Mouse (Mus musculus): Measurements from ENCODE around the gene Cebpz. TPM values are rescaled to one million over a fixed set of nuclear protein-coding genes. Genes with fewer than 3 reads are reported as not detected.

Gene Cebpz
- polyA plus RNA-seq, 2 experiments, result 24.3 to 59.5 TPM

DNA sequence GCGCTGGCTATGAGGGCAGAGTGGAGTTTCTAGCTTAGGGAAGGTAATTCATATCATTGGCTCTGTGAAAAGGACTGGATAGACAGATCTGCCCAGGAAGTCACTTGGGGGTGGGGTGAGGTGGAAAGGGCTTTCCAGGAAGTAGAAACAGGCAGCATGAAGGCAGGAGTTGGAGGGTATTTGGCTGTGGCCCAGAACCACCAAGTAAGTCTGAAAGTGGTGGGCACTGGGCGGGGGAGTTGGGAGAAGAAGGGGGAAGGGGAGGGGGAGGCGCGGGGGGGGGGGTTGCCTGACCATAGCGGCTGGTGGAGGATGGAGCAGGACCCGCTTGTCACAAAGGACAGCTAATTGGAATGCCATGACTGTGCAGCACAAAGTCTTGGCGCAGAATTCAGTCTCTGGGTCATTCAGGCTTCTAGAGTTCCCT, 55.0 kb downstream of the Cebpz start:
- no peaks in the 10 kb centered on the region for H3K27me3 ChIP-seq (ENCODE audit: control insufficient read depth, insufficient read depth, low read length)
- DNase-seq (ENCODE audit: low spot score) (peak; percentile 34), ATAC-seq (ENCODE audit: low FRiP score, low read depth) (peak; percentile 17; the same call in 1 of the 2 replicates)
- peak overlapping the region; percentile 68 for H3K4me2 ChIP-seq (replicated peaks; ENCODE audit: low read depth, low read length, severe bottlenecking)
- WGBS, result 18% methylated on average over 4 of the region's 7 CpGs
- H3K9me3 ChIP-seq (ENCODE audit: control insufficient read depth, low read length), result no peaks in the 10 kb centered on the region
- H3K4me1 ChIP-seq (ENCODE audit: control insufficient read depth, insufficient read depth, low read length), result 0 out of 2 replicates have a peak, but pooled peaks cover 3% of the 10 kb centered on the region
- peak overlapping the region; percentile 81 for H3K9ac ChIP-seq (ENCODE audit: low read depth, low read length, severe bottlenecking)
- peaks cover 15% of the 10 kb centered on the region for H3K36me3 ChIP-seq (ENCODE audit: control insufficient read depth, insufficient read depth, low read length)
- peak overlapping the region; percentile 67 for H3K4me3 ChIP-seq (replicated peaks; ENCODE audit: low read length)
- H3K27ac ChIP-seq (replicated peaks; ENCODE audit: low read depth, low read length), result peak overlapping the region; percentile 73
- TF ChIP-seq POLR2A (IDR thresholded peaks at IDR 0.05; ENCODE audit: borderline replicate concordance, extremely low read depth, insufficient read depth, insufficient read length), result no peak

- Histone ChIP-seq H3K4me3 (replicated peaks; ENCODE audit: low read length) (no peak overlapping the region), H3K4me2 (replicated peaks; ENCODE audit: low read depth, low read length, severe bottlenecking) (no peak overlapping the region), H3K27ac (replicated peaks; ENCODE audit: low read depth, low read length) (no peak overlapping the region), H3K9ac (ENCODE audit: low read depth, low read length, severe bottlenecking) (no peak overlapping the region), H3K4me1 (ENCODE audit: control insufficient read depth, insufficient read depth, low read length) (no peaks in the 10 kb centered on the region), H3K36me3 (ENCODE audit: control insufficient read depth, insufficient read depth, low read length) (peaks cover 40% of the 10 kb centered on the region), H3K9me3 (ENCODE audit: control insufficient read depth, low read length) (no peaks in the 10 kb centered on the region), H3K27me3 (ENCODE audit: control insufficient read depth, insufficient read depth, low read length) (no peaks in the 10 kb centered on the region)
- no peak for TF ChIP-seq POLR2A (IDR thresholded peaks at IDR 0.05; ENCODE audit: borderline replicate concordance, extremely low read depth, insufficient read depth, insufficient read length)
- 92% methylated on average over 6 of the region's 6 CpGs for WGBS
- DNase-seq (ENCODE audit: low spot score) (no peak), ATAC-seq (ENCODE audit: low FRiP score, low read depth) (no peak)
These were observed 63.0 kb downstream of the Cebpz start for GRCm38 (mm10) chr17:78873886-78874285.

Other genes with a start within 250 kb of the Cebpz start
- gene Strn, start 199.9 kb downstream of the Cebpz start, polyA plus RNA-seq (2012; rRNA removed), result 8.5 TPM in 2 replicates
- gene Strn, start 199.9 kb downstream of the Cebpz start, polyA plus RNA-seq (2014; fragmentation: Nextera tagmentation; extraction: Ambion mirVana), result 7.1 and 7.2 TPM in 2 replicates
- 21.9 and 24.5 TPM in 2 replicates for gene Heatr5b, start 101.7 kb downstream of the Cebpz start, polyA plus RNA-seq (2012; rRNA removed)
- gene Heatr5b, start 101.7 kb downstream of the Cebpz start, polyA plus RNA-seq (2014; fragmentation: Nextera tagmentation; extraction: Ambion mirVana), result 11.5 and 15.6 TPM in 2 replicates
- 14.4 and 26.0 TPM in 2 replicates for gene Gpatch11, start 101.5 kb downstream of the Cebpz start, polyA plus RNA-seq (2012; rRNA removed)
- gene Gpatch11, start 101.5 kb downstream of the Cebpz start, polyA plus RNA-seq (2014; fragmentation: Nextera tagmentation; extraction: Ambion mirVana), result 42.5 and 52.4 TPM in 2 replicates
- 4.9 and 7.4 TPM in 2 replicates for gene Eif2ak2, start 54.5 kb downstream of the Cebpz start, polyA plus RNA-seq (2012; rRNA removed)
- 8.7 and 9.0 TPM in 2 replicates for gene Eif2ak2, start 54.5 kb downstream of the Cebpz start, polyA plus RNA-seq (2014; fragmentation: Nextera tagmentation; extraction: Ambion mirVana)
- gene Sult6b1, start 30.1 kb downstream of the Cebpz start, polyA plus RNA-seq (2012; rRNA removed), result 0.11 TPM in 1 of 2 replicates, not detected in the other
- 0.11 and 0.15 TPM in 2 replicates for gene Sult6b1, start 30.1 kb downstream of the Cebpz start, polyA plus RNA-seq (2014; fragmentation: Nextera tagmentation; extraction: Ambion mirVana)
- gene Cebpzos, start 20.6 kb downstream of the Cebpz start, polyA plus RNA-seq (2012; rRNA removed), result 22.0 and 34.3 TPM in 2 replicates
- gene Cebpzos, start 20.6 kb downstream of the Cebpz start, polyA plus RNA-seq (2014; fragmentation: Nextera tagmentation; extraction: Ambion mirVana), result 100 and 104 TPM in 2 replicates
- 18.3 and 27.8 TPM in 2 replicates for gene Ndufaf7, start 70 bp upstream of the Cebpz start, polyA plus RNA-seq (2012; rRNA removed)
- gene Ndufaf7, start 70 bp upstream of the Cebpz start, polyA plus RNA-seq (2014; fragmentation: Nextera tagmentation; extraction: Ambion mirVana), result 49.7 and 53.2 TPM in 2 replicates
- 35.5 and 38.5 TPM in 2 replicates for gene Prkd3, start 83.8 kb upstream of the Cebpz start, polyA plus RNA-seq (2012; rRNA removed)
- gene Prkd3, start 83.8 kb upstream of the Cebpz start, polyA plus RNA-seq (2014; fragmentation: Nextera tagmentation; extraction: Ambion mirVana), result 43.2 and 48.2 TPM in 2 replicates
- 5.1 and 5.9 TPM in 2 replicates for gene Qpct, start 114.8 kb upstream of the Cebpz start, polyA plus RNA-seq (2012; rRNA removed)
- 8.6 and 8.8 TPM in 2 replicates for gene Qpct, start 114.8 kb upstream of the Cebpz start, polyA plus RNA-seq (2014; fragmentation: Nextera tagmentation; extraction: Ambion mirVana)

Measured in limb, embryonic 14.5 days (tissue).